Mouse (Mus musculus) hindbrain, embryonic 13.5 days (tissue): ENCODE data around the gene Lpcat4. TPM values are rescaled to one million over a fixed set of nuclear protein-coding genes. Genes with fewer than 3 reads are reported as not detected.

Source experiments
- ATAC-seq: fragments of 200-750 bp; cut with Nextera tagmentation; 2 replicates; pipeline ENCODE4 v1.8.0; 2017; ENCODE audit warnings: moderate TSS enrichment; ENCODE audit not compliant: low FRiP score
- H3K27ac ChIP-seq: fragments of 300-500 bp; sonication (generic); 2 replicates; pipeline ENCODE4 v1.5.1; 2015; ENCODE audit warnings: inconsistent platforms, mild to moderate bottlenecking, moderate library complexity
- H3K27me3 ChIP-seq: fragments of 300-500 bp; sonication (generic); 2 replicates; pipeline ENCODE4 v1.6.1; 2015; ENCODE audit warnings: mild to moderate bottlenecking, inconsistent platforms
- H3K36me3 ChIP-seq: fragments of 300-500 bp; sonication (generic); 2 replicates; pipeline ENCODE4 v1.6.1; 2015; ENCODE audit warnings: mild to moderate bottlenecking, inconsistent platforms
- H3K4me1 ChIP-seq: fragments of 300-500 bp; sonication (generic); replicated peaks from 2 replicates; pipeline ENCODE4 v1.6.1; 2015; ENCODE audit warnings: inconsistent platforms
- H3K4me2 ChIP-seq: fragments of 300-500 bp; sonication (generic); 2 replicates; pipeline ENCODE4 v1.6.1; 2015; ENCODE audit warnings: inconsistent platforms, mild to moderate bottlenecking, moderate library complexity
- H3K4me3 ChIP-seq: fragments of 300-500 bp; sonication (generic); 2 replicates; pipeline ENCODE4 v1.5.1; 2015; ENCODE audit warnings: mild to moderate bottlenecking, inconsistent platforms
- H3K9ac ChIP-seq: fragments of 300-500 bp; sonication (generic); 2 replicates; pipeline ENCODE4 v1.6.1; 2015; ENCODE audit warnings: mild to moderate bottlenecking, inconsistent platforms
- H3K9me3 ChIP-seq: fragments of 300-500 bp; sonication (generic); 2 replicates; pipeline ENCODE4 v1.6.1; 2016; ENCODE audit warnings: inconsistent platforms
- WGBS: fragments of 180-500 bp; shearing (Covaris S2); methylation state at CpG from one replicate; pipeline ENCODE4 v1.1.7; 2015; 5-methylcytosine and 5-hydroxymethylcytosine counted together
- polyA plus RNA-seq: library from polyadenylated mRNA; unstranded; fragments of >200 nt; fragmentation: Nextera tagmentation; extraction: Ambion mirVana; gene quantifications from 2 replicates; pipeline ENCODE4 v1.2.1, GENCODE M21; 2015

Gene Lpcat4
- polyA plus RNA-seq, 1 experiment from 2014 or later: 14.9 TPM

- no peaks in the 10 kb centered on the region for H3K9me3 ChIP-seq
- H3K27me3 ChIP-seq: 0 out of 2 replicates have a peak, but pooled peaks cover 2% of the 10 kb centered on the region
- H3K27ac ChIP-seq: peak overlapping the region; percentile 98
- H3K36me3 ChIP-seq: peaks cover 21% of the 10 kb centered on the region
- peak overlapping the region; percentile 77 for H3K4me3 ChIP-seq
- H3K9ac ChIP-seq: peak overlapping the region; percentile 93
- peak overlapping the region; percentile 84 for H3K4me2 ChIP-seq
- peak; percentile 74 for ATAC-seq
- H3K4me1 ChIP-seq: peaks cover 16% of the 10 kb centered on the region
- under 1% methylated on average over 25 of the region's 28 CpGs for WGBS
Measured at GRCm38 (mm10) chr2:112239935-112240721, 860 bp downstream of the Lpcat4 start.

GRCm38 (mm10) chr2:112241787-112242186, 2.5 kb downstream of the Lpcat4 start:
- Histone ChIP-seq H3K4me1 (peaks cover 16% of the 10 kb centered on the region), H3K4me3 (no peak overlapping the region), H3K9ac (no peak overlapping the region), H3K9me3 (no peaks in the 10 kb centered on the region), H3K4me2 (no peak overlapping the region), H3K27ac (no peak overlapping the region), H3K36me3 (peaks cover 38% of the 10 kb centered on the region), H3K27me3 (0 out of 2 replicates have a peak, but pooled peaks cover 2% of the 10 kb centered on the region)
- 90% methylated on average over 14 of the region's 14 CpGs for WGBS
- no peak for ATAC-seq

GRCm38 (mm10) chr2:112245307-112245706, 6.0 kb downstream of the Lpcat4 start:
- H3K36me3 ChIP-seq: peaks cover 59% of the 10 kb centered on the region
- H3K27ac ChIP-seq: no peak overlapping the region
- 0 out of 2 replicates have a peak, but pooled peaks cover 2% of the 10 kb centered on the region for H3K27me3 ChIP-seq
- 93% methylated on average over 5 of the region's 5 CpGs for WGBS
- H3K4me2 ChIP-seq: no peak overlapping the region
- no peak overlapping the region for H3K9ac ChIP-seq
- no peak overlapping the region for H3K4me3 ChIP-seq
- H3K4me1 ChIP-seq: peaks cover 11% of the 10 kb centered on the region
- no peaks in the 10 kb centered on the region for H3K9me3 ChIP-seq
- no peak for ATAC-seq

- Histone ChIP-seq H3K4me1 (peaks cover 2% of the 10 kb centered on the region), H3K4me3 (no peak overlapping the region), H3K27ac (no peak overlapping the region), H3K9me3 (no peaks in the 10 kb centered on the region), H3K36me3 (peaks cover 59% of the 10 kb centered on the region), H3K9ac (no peak overlapping the region), H3K4me2 (no peak overlapping the region), H3K27me3 (0 out of 2 replicates have a peak, but pooled peaks cover 1% of the 10 kb centered on the region)
- 97% methylated on average over 6 of the region's 6 CpGs for WGBS
- peak; percentile 41; the same call in 1 of the 2 replicates for ATAC-seq
Measured at GRCm38 (mm10) chr2:112246193-112246592, 6.9 kb downstream of the Lpcat4 start.

GRCm38 (mm10) chr2:112247323-112247722, 8.1 kb downstream of the Lpcat4 start:
- 87% methylated on average over 10 of the region's 10 CpGs for WGBS
- Histone ChIP-seq H3K4me2 (no peak overlapping the region), H3K9me3 (no peaks in the 10 kb centered on the region), H3K27me3 (no peaks in the 10 kb centered on the region), H3K4me1 (no peaks in the 10 kb centered on the region), H3K9ac (no peak overlapping the region), H3K36me3 (peaks cover 59% of the 10 kb centered on the region), H3K4me3 (no peak overlapping the region), H3K27ac (no peak overlapping the region)
- ATAC-seq: no peak

- Histone ChIP-seq H3K4me2 (no peak overlapping the region), H3K36me3 (peaks cover 40% of the 10 kb centered on the region), H3K9me3 (no peaks in the 10 kb centered on the region), H3K27ac (no peak overlapping the region), H3K27me3 (no peaks in the 10 kb centered on the region), H3K4me1 (no peaks in the 10 kb centered on the region), H3K9ac (no peak overlapping the region), H3K4me3 (no peak overlapping the region)
- ATAC-seq: no peak
- WGBS: 95% methylated on average over 10 of the region's 10 CpGs
Measured at GRCm38 (mm10) chr2:112249780-112250453, 10.6 kb downstream of the Lpcat4 start.

- 74% methylated on average over 7 of the region's 7 CpGs for WGBS
- ATAC-seq: no peak
Measured at GRCm38 (mm10) chr2:112254675-112255515, 15.6 kb downstream of the Lpcat4 start.

GRCm38 (mm10) chr2:112259241-112259962, 20.1 kb downstream of the Lpcat4 start, which contains the start of gene Nutm1:
Nutm1 (minus strand) TSS chr2:112259291.
- Histone ChIP-seq H3K4me2 (no peak within 1 kb of the TSS), H3K27me3 (no peaks in the 10 kb centered on the region), H3K9me3 (no peaks in the 10 kb centered on the region), H3K9ac (no peak within 1 kb of the TSS), H3K4me3 (no peak within 1 kb of the TSS), H3K27ac (no peak within 1 kb of the TSS), H3K4me1 (peaks cover 17% of the 10 kb centered on the region), H3K36me3 (no peaks in the 10 kb centered on the region)
- WGBS: 79% methylated on average over 10 of the region's 10 CpGs
- ATAC-seq: no peak

More at GRCm38 (mm10) chr2:112254675-112255515, 15.6 kb downstream of the Lpcat4 start:
- H3K27me3 ChIP-seq: no peaks in the 10 kb centered on the region
- no peaks in the 10 kb centered on the region for H3K9me3 ChIP-seq
- no peak overlapping the region for H3K9ac ChIP-seq
- 0 out of 2 replicates have a peak, but pooled peaks cover 2% of the 10 kb centered on the region for H3K36me3 ChIP-seq
- H3K4me2 ChIP-seq: no peak overlapping the region
- H3K4me3 ChIP-seq: no peak overlapping the region
- H3K27ac ChIP-seq: no peak overlapping the region
- no peaks in the 10 kb centered on the region for H3K4me1 ChIP-seq

- Histone ChIP-seq H3K9ac (peak within 1 kb of the TSS; percentile 71), H3K4me2 (peak within 1 kb of the TSS; percentile 68), H3K4me1 (peaks cover 29% of the 10 kb centered on the region), H3K27me3 (no peaks in the 10 kb centered on the region), H3K9me3 (no peaks in the 10 kb centered on the region), H3K4me3 (peak within 1 kb of the TSS; percentile 56), H3K36me3 (no peaks in the 10 kb centered on the region), H3K27ac (peak within 1 kb of the TSS; percentile 83)
- peak; percentile 69 for ATAC-seq
- WGBS: under 1% methylated on average over 36 of the region's 36 CpGs
Measured at GRCm38 (mm10) chr2:112261748-112262653, 22.7 kb downstream of the Lpcat4 start, which contains the start of gene Nop10. Nop10 (plus strand) TSS chr2:112261926.

GRCm38 (mm10) chr2:112262779-112263295, 23.6 kb downstream of the Lpcat4 start:
- Histone ChIP-seq H3K4me2 (peak overlapping the region; percentile 68), H3K27ac (no peak overlapping the region), H3K36me3 (no peaks in the 10 kb centered on the region), H3K9ac (peak overlapping the region; percentile 71), H3K27me3 (no peaks in the 10 kb centered on the region), H3K4me1 (peaks cover 37% of the 10 kb centered on the region), H3K4me3 (peak overlapping the region; percentile 56), H3K9me3 (no peaks in the 10 kb centered on the region)
- ATAC-seq: no peak
- 40% methylated on average over 4 of the region's 4 CpGs for WGBS
